Mouse (Mus musculus): ENCODE data around the gene Ptov1.
A peak's percentile ranks its signal among the peaks of the same experiment; 100 is the strongest.

DNA sequence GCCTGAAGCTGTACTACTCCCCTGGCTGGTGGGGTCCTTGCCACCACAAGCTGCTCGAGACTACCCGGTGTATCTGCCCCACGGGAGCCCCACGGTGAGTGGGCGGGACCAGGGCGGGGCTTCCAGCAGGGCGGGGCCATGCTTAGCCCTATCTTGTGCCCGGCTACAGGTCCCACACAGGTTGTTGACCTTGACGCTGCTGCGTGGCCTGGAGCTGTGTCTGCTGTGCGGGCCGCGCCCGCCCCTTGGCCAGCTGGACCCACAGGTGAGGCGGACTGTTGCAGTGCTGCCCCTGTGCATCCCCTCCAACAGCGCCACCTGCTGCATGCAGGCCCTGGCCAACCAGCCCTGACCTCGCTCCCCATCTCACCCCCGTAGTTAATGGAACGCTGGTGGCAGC, 29.0 kb upstream of the Ptov1 start:
- TF ChIP-seq POLR2A (IDR thresholded peaks at IDR 0.05; ENCODE audit: low read depth, low read length) (no peak), CTCF (IDR thresholded peaks at IDR 0.05; ENCODE audit: extremely low read depth, insufficient read length, insufficient replicate concordance, low read depth, low read length) (peak; percentile 26; the same call in 1 of the 2 replicates)
